Mouse (Mus musculus): ENCODE data around the gene Rhbdl1. TPM values are rescaled to one million over a fixed set of nuclear protein-coding genes. Genes with fewer than 3 reads are reported as not detected.
A peak's percentile ranks its signal among the peaks of the same experiment; 100 is the strongest.

Rhbdl1 gene
- polyA plus RNA-seq, 1 experiment from 2014 or later, result 1.6 TPM

- Histone ChIP-seq H3K4me3 (replicated peaks) (no peak overlapping the region), H3K4me2 (no peak overlapping the region), H3K9ac (no peak overlapping the region), H3K27me3 (replicated peaks) (no peaks in the 10 kb centered on the region), H3K9me3 (no peaks in the 10 kb centered on the region), H3K27ac (no peak overlapping the region), H3K36me3 (no peaks in the 10 kb centered on the region), H3K4me1 (peaks cover 20% of the 10 kb centered on the region)
- WGBS, result 86% methylated on average over 8 of the region's 8 CpGs
- ATAC-seq (ENCODE audit: insufficient read depth, low FRiP score, low read depth), result no peak
These were observed 32.4 kb upstream of the Rhbdl1 start for GRCm38 (mm10) chr17:25869498-25869897.

- H3K4me3 ChIP-seq (replicated peaks), result peak within 1 kb of the TSS; percentile 80
- no peaks in the 10 kb centered on the region for H3K36me3 ChIP-seq
- peaks cover 14% of the 10 kb centered on the region for H3K4me1 ChIP-seq
- H3K9ac ChIP-seq, result peak within 1 kb of the TSS; percentile 53
- H3K4me2 ChIP-seq, result peak within 1 kb of the TSS; percentile 99
- no peaks in the 10 kb centered on the region for H3K9me3 ChIP-seq
- H3K27me3 ChIP-seq (replicated peaks), result no peaks in the 10 kb centered on the region
- ATAC-seq (ENCODE audit: insufficient read depth, low FRiP score, low read depth), result peak; percentile 88
- under 1% methylated on average over 24 of the region's 24 CpGs for WGBS
- H3K27ac ChIP-seq, result peak within 1 kb of the TSS; percentile 60
These were observed 31.6 kb upstream of the Rhbdl1 start, which contains the start of gene Mcrip2 for GRCm38 (mm10) chr17:25868601-25869191. Gene Mcrip2 (minus strand): TSS chr17:25868764.

GRCm38 (mm10) chr17:25867836-25868600, 30.9 kb upstream of the Rhbdl1 start:
- Histone ChIP-seq H3K27ac (peak overlapping the region; percentile 60), H3K4me2 (peak overlapping the region; percentile 99), H3K36me3 (no peaks in the 10 kb centered on the region), H3K27me3 (replicated peaks) (no peaks in the 10 kb centered on the region), H3K4me3 (replicated peaks) (peak overlapping the region; percentile 80), H3K9me3 (no peaks in the 10 kb centered on the region), H3K9ac (peak overlapping the region; percentile 53), H3K4me1 (peaks cover 14% of the 10 kb centered on the region)
- peak; percentile 5; the same call in 1 of the 2 replicates for ATAC-seq (ENCODE audit: insufficient read depth, low FRiP score, low read depth)
- WGBS, result under 1% methylated on average over 42 of the region's 42 CpGs

GRCm38 (mm10) chr17:25867509-25867835, 30.4 kb upstream of the Rhbdl1 start:
- Histone ChIP-seq H3K27ac (peak overlapping the region; percentile 60), H3K9ac (peak overlapping the region; percentile 53; the same call in 1 of the 2 replicates), H3K4me1 (peaks cover 14% of the 10 kb centered on the region), H3K9me3 (no peaks in the 10 kb centered on the region), H3K4me3 (replicated peaks) (peak overlapping the region; percentile 80), H3K27me3 (replicated peaks) (no peaks in the 10 kb centered on the region), H3K4me2 (peak overlapping the region; percentile 99), H3K36me3 (no peaks in the 10 kb centered on the region)
- 17% methylated on average over 7 of the region's 7 CpGs for WGBS
- ATAC-seq (ENCODE audit: insufficient read depth, low FRiP score, low read depth), result no peak

- Histone ChIP-seq H3K27ac (no peak overlapping the region), H3K4me3 (replicated peaks) (no peak overlapping the region), H3K4me1 (peaks cover 19% of the 10 kb centered on the region), H3K27me3 (replicated peaks) (no peaks in the 10 kb centered on the region), H3K36me3 (no peaks in the 10 kb centered on the region), H3K4me2 (no peak overlapping the region), H3K9me3 (no peaks in the 10 kb centered on the region), H3K9ac (no peak overlapping the region)
- no peak for ATAC-seq (ENCODE audit: insufficient read depth, low FRiP score, low read depth)
- 85% methylated on average over 3 of the region's 3 CpGs for WGBS
These were observed 29.1 kb upstream of the Rhbdl1 start for GRCm38 (mm10) chr17:25866172-25866571.

- Histone ChIP-seq H3K4me3 (replicated peaks) (peak overlapping the region; percentile 6; the same call in 1 of the 2 replicates), H3K27ac (peak overlapping the region; percentile 31; the same call in 1 of the 2 replicates), H3K4me2 (no peak overlapping the region), H3K4me1 (peaks cover 26% of the 10 kb centered on the region), H3K27me3 (replicated peaks) (no peaks in the 10 kb centered on the region), H3K9ac (no peak overlapping the region), H3K36me3 (no peaks in the 10 kb centered on the region), H3K9me3 (no peaks in the 10 kb centered on the region)
- 84% methylated on average over 11 of the region's 11 CpGs for WGBS
- no peak for ATAC-seq (ENCODE audit: insufficient read depth, low FRiP score, low read depth)
These were observed 28.2 kb upstream of the Rhbdl1 start for GRCm38 (mm10) chr17:25865288-25865687.

- H3K27ac ChIP-seq, result no peak overlapping the region
- WGBS, result 93% methylated on average over 14 of the region's 14 CpGs
These were observed 27.2 kb upstream of the Rhbdl1 start for GRCm38 (mm10) chr17:25864311-25864710.

GRCm38 (mm10) chr17:25863681-25864080, 26.6 kb upstream of the Rhbdl1 start:
- Histone ChIP-seq H3K4me2 (no peak overlapping the region), H3K9ac (no peak overlapping the region), H3K36me3 (no peaks in the 10 kb centered on the region), H3K27me3 (replicated peaks) (no peaks in the 10 kb centered on the region), H3K4me3 (replicated peaks) (no peak overlapping the region), H3K4me1 (peaks cover 25% of the 10 kb centered on the region), H3K9me3 (no peaks in the 10 kb centered on the region), H3K27ac (no peak overlapping the region)
- 84% methylated on average over 6 of the region's 6 CpGs for WGBS
- ATAC-seq (ENCODE audit: insufficient read depth, low FRiP score, low read depth), result no peak

More at GRCm38 (mm10) chr17:25864311-25864710, 27.2 kb upstream of the Rhbdl1 start:
- Histone ChIP-seq H3K4me1 (peaks cover 29% of the 10 kb centered on the region), H3K9ac (no peak overlapping the region), H3K4me2 (no peak overlapping the region), H3K9me3 (no peaks in the 10 kb centered on the region), H3K4me3 (replicated peaks) (no peak overlapping the region), H3K36me3 (no peaks in the 10 kb centered on the region), H3K27me3 (replicated peaks) (no peaks in the 10 kb centered on the region)
- no peak for ATAC-seq (ENCODE audit: insufficient read depth, low FRiP score, low read depth)

GRCm38 (mm10) chr17:25861704-25862612, 24.9 kb upstream of the Rhbdl1 start:
- peaks cover 14% of the 10 kb centered on the region for H3K4me1 ChIP-seq
- 0 out of 2 replicates have a peak, but pooled peaks have one; percentile 5 for ATAC-seq (ENCODE audit: insufficient read depth, low FRiP score, low read depth)
- H3K9ac ChIP-seq, result peak overlapping the region; percentile 68
- H3K27ac ChIP-seq, result peak overlapping the region; percentile 73
- 11% methylated on average over 6 of the region's 6 CpGs for WGBS
- no peaks in the 10 kb centered on the region for H3K9me3 ChIP-seq
- H3K27me3 ChIP-seq (replicated peaks), result no peaks in the 10 kb centered on the region
- no peaks in the 10 kb centered on the region for H3K36me3 ChIP-seq
- peak overlapping the region; percentile 92 for H3K4me2 ChIP-seq
- H3K4me3 ChIP-seq (replicated peaks), result peak overlapping the region; percentile 70

- H3K4me1 ChIP-seq, result peaks cover 14% of the 10 kb centered on the region
- H3K36me3 ChIP-seq, result no peaks in the 10 kb centered on the region
- H3K27me3 ChIP-seq (replicated peaks), result no peaks in the 10 kb centered on the region
- 3% methylated on average over 65 of the region's 65 CpGs for WGBS
- peak within 1 kb of the TSS; percentile 92 for H3K4me2 ChIP-seq
- no peaks in the 10 kb centered on the region for H3K9me3 ChIP-seq
- peak within 1 kb of the TSS; percentile 71 for H3K9ac ChIP-seq
- peak within 1 kb of the TSS; percentile 70 for H3K4me3 ChIP-seq (replicated peaks)
- ATAC-seq (ENCODE audit: insufficient read depth, low FRiP score, low read depth), result peak; percentile 91
- H3K27ac ChIP-seq, result peak within 1 kb of the TSS; percentile 73
These were observed 24.0 kb upstream of the Rhbdl1 start, which contains the start of gene Wdr90 for GRCm38 (mm10) chr17:25860832-25861703. Gene Wdr90 (minus strand): TSS chr17:25861501.

GRCm38 (mm10) chr17:25860229-25860628, 23.1 kb upstream of the Rhbdl1 start:
- Histone ChIP-seq H3K4me1 (peaks cover 14% of the 10 kb centered on the region), H3K9me3 (no peaks in the 10 kb centered on the region), H3K4me2 (peak overlapping the region; percentile 92), H3K27ac (no peak overlapping the region), H3K27me3 (replicated peaks) (no peaks in the 10 kb centered on the region), H3K4me3 (replicated peaks) (peak overlapping the region; percentile 70; the same call in 1 of the 2 replicates), H3K9ac (peak overlapping the region; percentile 71; the same call in 1 of the 2 replicates), H3K36me3 (peaks cover under 1% of the 10 kb centered on the region; the same call in 1 of the 2 replicates)
- ATAC-seq (ENCODE audit: insufficient read depth, low FRiP score, low read depth), result no peak
- 89% methylated on average over 6 of the region's 6 CpGs for WGBS
